Mouse (Mus musculus): ENCODE measurements around the gene Abcb9.

- TF ChIP-seq TAL1 (conservative IDR thresholded peaks at IDR 0.05; ENCODE audit: low read depth, low read length) = no peak
- no peak for TF ChIP-seq CTCF (IDR thresholded peaks at IDR 0.05; ENCODE audit: low read depth, low read length)
- no peak for TF ChIP-seq GATA1 (IDR thresholded peaks at IDR 0.05; ENCODE audit: borderline replicate concordance, low read length)
- TF ChIP-seq POLR2AphosphoS5 (IDR thresholded peaks at IDR 0.05; ENCODE audit: insufficient replicate concordance, low read depth, low read length) = no peak
These were observed 65.1 kb downstream of the Abcb9 start for GRCm38 (mm10) chr5:124030386-124031067.

All from G1E (cell line).